Mouse (Mus musculus) adrenal gland, postnatal 36 days (tissue): ENCODE data around the gene Gapt. TPM values are rescaled to one million over a fixed set of nuclear protein-coding genes. Genes with fewer than 3 reads are reported as not detected.

Source experiments
- DNase-seq, 2 experiments: peaks; one replicate each; pipeline ENCODE4 v3.0.0; 2021; ENCODE audit warnings: mixed read lengths in 1 of 2
- total RNA-seq, 2 experiments: library from RNA; stranded (reverse); gene quantifications; 2 replicates each; pipeline ENCODE4 v1.2.3; 2021

Gene Gapt
- total RNA-seq, 2 experiments from 2014 or later, result 0.13 TPM; not detected in 1

GRCm38 (mm10) chr13:110346707-110347106 is 10.3 kb downstream of the Gapt start:
- no peak for DNase-seq

- no peak for DNase-seq
These were observed 14.4 kb downstream of the Gapt start for GRCm38 (mm10) chr13:110342602-110343001.

GRCm38 (mm10) chr13:110332958-110333597 is 23.9 kb downstream of the Gapt start:
- no peak for DNase-seq

- peak; percentile 1 to 6 for DNase-seq
These were observed 38.3 kb downstream of the Gapt start for GRCm38 (mm10) chr13:110318746-110319145.

GRCm38 (mm10) chr13:110307188-110307587 is 49.8 kb downstream of the Gapt start:
- no peak for DNase-seq

Other genes starting within 250 kb of the Gapt start
- gene Rab3c, start 76.2 kb downstream of the Gapt start, total RNA-seq, result 10 to 100 TPM; 20.3 to 30.4 TPM
- 10 to 100 TPM; 16.1 to 23.0 TPM for gene Plk2, start 37.8 kb upstream of the Gapt start, total RNA-seq